Mouse (Mus musculus) neural tube, embryonic 15.5 days (tissue): ENCODE measurements around the gene Gstz1. TPM values are rescaled to one million over a fixed set of nuclear protein-coding genes. Genes with fewer than 3 reads are reported as not detected.

Experiments
- ATAC-seq: fragments of 200-750 bp; cut with Nextera tagmentation; 2 replicates; pipeline ENCODE4 v1.8.0; 2017; ENCODE audit warnings: mild to moderate bottlenecking, moderate TSS enrichment, moderate library complexity; ENCODE audit not compliant: low FRiP score
- H3K27ac ChIP-seq: fragments of 300-500 bp; sonication (generic); replicated peaks from 2 replicates; pipeline ENCODE4 v1.5.1; 2015; ENCODE audit warnings: mild to moderate bottlenecking, inconsistent platforms
- H3K27me3 ChIP-seq: fragments of 300-500 bp; sonication (generic); replicated peaks from 2 replicates; pipeline ENCODE4 v1.6.1; 2015; ENCODE audit warnings: inconsistent platforms
- H3K36me3 ChIP-seq: fragments of 300-500 bp; sonication (generic); 2 replicates; pipeline ENCODE4 v1.6.1; 2015; ENCODE audit warnings: inconsistent platforms
- H3K4me1 ChIP-seq: fragments of 300-500 bp; sonication (generic); 2 replicates; pipeline ENCODE4 v1.6.1; 2015; ENCODE audit warnings: inconsistent platforms
- H3K4me2 ChIP-seq: fragments of 300-500 bp; sonication (generic); 2 replicates; pipeline ENCODE4 v1.6.1; 2015; ENCODE audit warnings: inconsistent platforms, mild to moderate bottlenecking, moderate library complexity
- H3K4me3 ChIP-seq: fragments of 300-500 bp; sonication (generic); replicated peaks from 2 replicates; pipeline ENCODE4 v1.5.1; 2015; ENCODE audit warnings: mild to moderate bottlenecking, inconsistent platforms
- H3K9ac ChIP-seq: fragments of 300-500 bp; sonication (generic); replicated peaks from 2 replicates; pipeline ENCODE4 v1.6.1; 2015; ENCODE audit warnings: mild to moderate bottlenecking, inconsistent platforms
- H3K9me3 ChIP-seq: fragments of 300-500 bp; sonication (generic); replicated peaks from 2 replicates; pipeline ENCODE4 v1.6.1; 2016; ENCODE audit warnings: inconsistent platforms
- WGBS: fragments of 180-500 bp; shearing (Covaris S2); methylation state at CpG from one replicate; pipeline ENCODE4 v1.1.7; 2015; ENCODE audit warnings: mixed read lengths; 5-methylcytosine and 5-hydroxymethylcytosine counted together
- polyA plus RNA-seq: library from polyadenylated mRNA; unstranded; fragments of >200 nt; fragmentation: Nextera tagmentation; extraction: Ambion mirVana; gene quantifications from 2 replicates; pipeline ENCODE4 v1.2.1, GENCODE M21; 2015

The Gstz1 gene
- polyA plus RNA-seq, 1 experiment from 2014 or later, result 25.1 TPM

DNA sequence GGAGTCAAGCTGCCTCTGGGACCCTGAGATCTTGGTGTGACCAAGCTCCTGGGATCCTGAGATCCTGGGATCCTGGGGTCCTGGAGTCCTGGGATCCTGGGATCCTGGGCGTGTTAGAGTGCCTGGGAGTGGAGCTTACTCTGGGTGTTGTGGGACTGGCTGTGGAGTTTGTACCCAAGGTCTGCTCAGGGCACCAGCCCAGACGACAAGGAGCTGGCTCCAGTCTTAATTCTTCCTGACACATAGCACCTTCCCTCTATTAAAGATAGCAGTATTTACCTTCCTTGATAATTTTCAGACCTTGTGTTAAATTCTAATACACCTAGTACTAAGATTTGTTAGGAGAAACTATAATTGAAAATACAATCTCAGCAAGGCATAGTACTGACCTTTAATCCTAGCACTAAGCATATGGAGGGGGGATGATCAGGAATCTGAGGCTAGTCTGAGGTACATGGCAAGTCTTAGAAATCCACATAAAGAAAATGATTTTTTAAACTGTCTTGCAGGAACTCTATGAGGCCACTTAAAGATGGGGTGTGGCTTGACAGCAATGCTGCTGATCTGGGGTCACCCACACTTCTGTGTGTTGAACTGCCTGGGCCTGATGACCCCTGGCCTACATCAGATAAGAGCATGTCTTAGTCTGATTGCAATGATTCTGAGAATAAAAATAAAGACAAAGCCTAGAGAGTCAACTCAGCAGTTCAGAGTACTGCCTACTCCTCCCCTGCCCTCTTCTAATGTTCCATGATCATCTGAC, 66.1 kb downstream of the Gstz1 start:
- no peaks in the 10 kb centered on the region for H3K27me3 ChIP-seq
- H3K4me2 ChIP-seq, result no peak overlapping the region
- ATAC-seq, result no peak
- H3K36me3 ChIP-seq, result no peaks in the 10 kb centered on the region
- H3K4me1 ChIP-seq, result no peaks in the 10 kb centered on the region
- no peak overlapping the region for H3K9ac ChIP-seq
- H3K4me3 ChIP-seq, result no peak overlapping the region
- H3K27ac ChIP-seq, result no peak overlapping the region
- no peaks in the 10 kb centered on the region for H3K9me3 ChIP-seq
- 60% methylated on average over 2 of the region's 2 CpGs for WGBS

Other genes with a start within 250 kb of the Gstz1 start
- gene Cipc, start 200.1 kb upstream of the Gstz1 start, polyA plus RNA-seq, result 37.2 and 40.8 TPM in 2 replicates
- 18.2 and 19.4 TPM in 2 replicates for gene Zdhhc22, start 156.7 kb upstream of the Gstz1 start, polyA plus RNA-seq
- 10.8 and 12.3 TPM in 2 replicates for gene Tmem63c, start 125.8 kb upstream of the Gstz1 start, polyA plus RNA-seq
- 3.1 and 4.1 TPM in 2 replicates for gene Ngb, start 44.6 kb upstream of the Gstz1 start, polyA plus RNA-seq
- gene Pomt2, start 803 bp downstream of the Gstz1 start, polyA plus RNA-seq, result 13.4 and 13.8 TPM in 2 replicates
- 2.5 TPM in 2 replicates for gene Samd15, start 52.6 kb downstream of the Gstz1 start, polyA plus RNA-seq
- gene Tmed8, start 53.3 kb downstream of the Gstz1 start, polyA plus RNA-seq, result 4.4 and 4.6 TPM in 2 replicates
- 1.0 and 1.5 TPM in 2 replicates for gene Noxred1, start 91.6 kb downstream of the Gstz1 start, polyA plus RNA-seq
- gene Vipas39, start 119.1 kb downstream of the Gstz1 start, polyA plus RNA-seq, result 49.3 and 51.2 TPM in 2 replicates
- gene Ahsa1, start 119.3 kb downstream of the Gstz1 start, polyA plus RNA-seq, result 213 and 236 TPM in 2 replicates
- gene Ism2, start 152.5 kb downstream of the Gstz1 start, polyA plus RNA-seq, result 0.96 and 1.2 TPM in 2 replicates
- 64.6 and 74.8 TPM in 2 replicates for gene Sptlc2, start 241.2 kb downstream of the Gstz1 start, polyA plus RNA-seq